Mouse (Mus musculus) right cerebral cortex, postnatal 10 days (tissue): ENCODE results near the gene Gramd1a.

ENCODE experiments used
- DNase-seq, 2 experiments: peaks; one replicate each; pipeline ENCODE4 v3.0.0; 2021; ENCODE audit warnings: low spot score in 2 of 2

Gene Gramd1a

DNA sequence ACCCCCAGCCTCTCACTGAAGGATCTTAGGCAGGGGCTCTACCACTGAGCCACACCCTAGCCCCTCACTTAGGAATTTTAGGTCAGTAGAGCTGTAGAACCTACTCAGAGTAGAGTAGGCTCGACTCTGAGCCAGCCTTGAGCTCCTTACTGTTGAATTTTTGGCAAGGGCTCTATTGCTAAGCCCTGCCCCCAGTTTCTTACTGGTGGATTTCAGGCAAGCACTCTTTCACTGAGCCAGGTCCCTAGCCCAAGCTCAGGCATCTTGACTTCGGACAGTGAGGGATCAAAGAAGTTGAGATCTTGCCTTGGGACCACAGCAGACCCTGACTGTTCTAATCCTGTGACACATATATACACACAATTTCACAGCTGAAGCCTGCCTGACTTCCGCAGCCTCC is 32.0 kb downstream of the Gramd1a start:
- DNase-seq, result no peak

- DNase-seq, result no peak
Measured at GRCm38 (mm10) chr7:31122641-31123631, 32.8 kb downstream of the Gramd1a start.

DNA sequence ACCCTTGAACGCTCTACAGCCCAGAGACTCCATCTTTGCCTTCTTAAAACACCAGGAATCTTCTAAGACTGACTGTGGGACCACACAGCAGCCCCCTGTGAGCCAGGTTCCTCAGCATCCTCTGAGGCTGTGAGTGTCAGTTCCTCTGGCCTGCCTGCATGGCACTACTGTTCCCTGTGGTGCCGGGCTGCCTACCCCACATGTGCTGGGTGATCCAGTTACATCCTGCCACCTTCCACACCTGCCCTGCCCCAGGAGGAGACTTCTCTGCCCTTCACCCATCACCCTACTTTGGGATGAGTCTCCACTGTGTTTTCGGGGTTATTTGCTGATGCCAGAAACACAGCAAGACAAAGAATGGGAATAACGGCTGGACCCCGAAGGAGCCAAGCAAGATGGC is 36.1 kb downstream of the Gramd1a start:
- no peak for DNase-seq

- DNase-seq, result peak in 1 of 2 experiments; percentile 59
Measured at GRCm38 (mm10) chr7:31118486-31118885, 37.2 kb downstream of the Gramd1a start.

DNA sequence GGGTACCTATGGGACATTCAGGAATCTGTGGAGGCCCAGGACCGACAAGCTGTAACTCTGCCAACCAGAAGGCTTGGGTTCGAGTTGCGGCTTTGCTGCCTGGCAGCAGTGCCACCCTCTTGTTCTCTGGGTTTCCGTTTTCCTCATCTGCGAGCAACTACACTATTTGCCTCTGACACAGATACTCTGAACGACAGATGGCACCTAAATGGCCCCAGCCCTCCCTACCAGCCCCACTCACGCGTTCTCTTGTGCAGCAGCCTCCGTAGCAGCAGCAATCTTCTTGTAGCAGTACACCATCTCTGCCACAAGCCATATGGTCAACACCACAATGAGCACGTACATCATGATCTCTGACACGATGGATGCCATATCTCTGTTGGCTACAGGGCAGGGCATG is 38.2 kb downstream of the Gramd1a start:
- DNase-seq, result no peak

- DNase-seq, result no peak
Measured at GRCm38 (mm10) chr7:31116721-31117145, 39.0 kb downstream of the Gramd1a start.

DNA sequence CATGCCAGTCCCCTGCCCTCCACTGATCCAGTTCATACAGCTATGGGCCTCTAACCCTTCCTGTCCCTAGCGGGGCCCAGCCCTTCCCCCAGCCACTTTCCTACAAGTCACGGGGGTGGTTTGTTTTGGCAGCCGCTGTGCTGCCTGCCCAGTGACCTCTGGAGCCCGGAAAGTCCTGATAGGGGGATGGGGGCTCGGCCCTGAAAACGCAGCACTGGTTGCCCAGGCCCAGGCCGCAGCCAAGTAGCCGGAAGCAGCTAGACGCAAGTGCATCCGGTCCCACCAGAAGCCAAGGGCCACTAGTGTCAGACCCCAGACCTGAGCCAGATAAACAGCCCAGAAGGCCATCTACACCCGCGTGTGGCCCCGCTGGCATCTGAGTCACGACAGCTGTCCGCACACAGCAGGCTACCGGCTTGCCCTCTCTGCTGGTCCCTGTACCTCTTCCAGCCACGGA is 40.1 kb downstream of the Gramd1a start:
- peak; percentile 57 to 72 for DNase-seq

GRCm38 (mm10) chr7:31115182-31115581 is 40.5 kb downstream of the Gramd1a start, which contains the start of gene Hpn:
Gene Hpn (minus strand): TSS chr7:31115290.
- no peak for DNase-seq

GRCm38 (mm10) chr7:31114646-31115045 is 41.0 kb downstream of the Gramd1a start:
- DNase-seq, result no peak

DNA sequence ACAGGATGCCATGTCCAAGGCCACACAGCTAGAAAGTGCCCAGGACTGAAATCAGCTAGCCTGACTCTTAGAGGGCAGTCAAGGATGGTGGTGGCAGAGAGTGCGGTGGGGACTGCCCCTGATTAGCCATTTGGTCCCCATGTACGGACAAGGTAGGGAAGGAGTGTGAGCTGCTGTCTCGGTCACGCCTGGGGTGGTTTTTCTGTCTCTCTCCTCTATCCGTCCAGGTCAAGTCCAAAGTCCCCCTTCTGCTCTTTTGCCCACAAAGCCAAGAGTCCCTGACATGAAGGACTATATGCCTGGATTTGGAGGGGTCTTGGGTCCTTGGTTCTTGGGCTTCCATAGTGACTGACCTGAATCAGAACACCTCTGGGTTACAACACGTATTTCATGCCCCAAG is 41.9 kb downstream of the Gramd1a start:
- DNase-seq, result no peak

DNA sequence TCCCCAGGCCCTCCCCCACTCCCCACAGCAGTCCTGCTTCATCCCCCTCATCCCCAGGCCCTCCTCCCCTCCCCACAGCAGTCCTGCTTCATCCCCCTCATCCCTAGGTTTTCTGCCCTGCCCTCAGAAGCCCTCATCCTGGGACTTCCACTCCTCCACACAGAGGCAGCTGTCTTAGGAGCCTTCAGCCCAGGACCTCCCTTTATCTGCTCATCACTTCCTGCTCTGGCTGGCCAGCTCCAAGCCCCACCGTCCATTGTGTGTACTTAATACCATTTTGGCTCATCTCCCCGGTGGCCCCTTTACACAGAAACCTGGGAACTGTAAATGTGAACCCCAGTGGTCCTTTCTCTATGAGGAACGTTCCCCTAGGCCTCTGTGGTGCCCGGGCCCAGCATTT is 43.7 kb downstream of the Gramd1a start:
- DNase-seq, result no peak

DNA sequence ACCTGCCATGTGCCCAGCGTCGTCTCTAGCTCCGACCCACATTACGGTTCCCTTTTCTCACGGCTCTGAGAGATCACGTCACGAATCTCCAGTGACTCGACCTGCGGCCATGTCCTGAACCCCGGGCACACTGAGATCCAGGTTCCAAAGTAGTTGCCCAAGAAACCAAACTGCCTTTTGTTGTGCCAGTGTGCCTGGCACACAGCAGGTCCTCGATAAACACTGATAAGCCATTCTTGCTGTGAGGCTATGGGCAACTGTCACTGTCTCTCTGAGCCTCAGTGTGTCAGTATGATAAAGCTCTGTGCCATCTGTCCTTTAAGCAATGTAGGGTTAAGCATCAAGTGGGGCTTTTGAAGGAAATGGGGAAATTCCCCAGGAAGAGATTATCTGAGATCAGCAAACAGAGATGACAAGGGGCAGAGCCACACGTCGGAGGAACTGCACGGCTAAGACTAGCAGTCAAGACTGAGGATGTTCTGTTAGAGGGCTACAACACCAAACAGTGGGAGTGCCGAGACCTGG is 44.8 kb downstream of the Gramd1a start:
- no peak for DNase-seq

DNA sequence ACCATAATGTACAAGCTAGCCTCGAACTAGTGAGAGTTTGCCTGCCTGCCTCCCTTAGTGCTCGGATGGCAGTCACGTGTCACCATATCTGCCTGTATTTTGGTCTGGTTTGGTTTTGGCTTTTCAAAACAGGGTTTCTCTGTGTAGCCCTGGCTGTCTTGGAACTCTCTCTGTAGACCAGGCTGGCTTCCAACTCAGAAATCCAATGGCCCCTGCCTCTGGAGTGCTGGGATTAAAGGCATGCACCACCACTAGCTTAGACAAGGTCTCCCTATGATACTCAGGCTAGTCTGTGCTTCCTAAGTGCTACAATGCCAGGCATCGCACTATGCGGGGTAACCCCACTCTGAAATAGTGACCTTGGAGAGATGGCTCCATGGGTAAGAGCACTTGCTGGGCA is 45.9 kb downstream of the Gramd1a start:
- no peak for DNase-seq

GRCm38 (mm10) chr7:31109091-31109490 is 46.6 kb downstream of the Gramd1a start:
- no peak for DNase-seq

DNA sequence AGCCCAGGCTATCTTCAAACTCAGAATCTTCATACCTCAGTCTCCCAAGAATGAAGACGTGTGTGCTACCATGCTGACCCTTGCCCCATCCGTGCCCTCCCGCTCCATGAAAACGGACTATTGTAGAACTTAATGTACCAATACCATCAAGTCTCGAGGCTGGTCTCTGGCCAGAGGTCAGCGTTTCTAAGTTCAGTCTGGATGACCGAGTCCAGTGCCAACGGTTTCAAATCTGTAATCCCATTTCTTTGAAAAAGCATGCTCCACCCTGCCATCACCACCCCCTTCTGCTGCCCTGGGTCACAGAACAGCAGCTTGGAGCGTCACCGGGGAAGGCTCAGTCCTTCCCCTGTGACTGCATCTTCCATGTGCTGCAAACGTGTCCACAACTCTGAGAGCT is 47.9 kb downstream of the Gramd1a start:
- no peak for DNase-seq

DNA sequence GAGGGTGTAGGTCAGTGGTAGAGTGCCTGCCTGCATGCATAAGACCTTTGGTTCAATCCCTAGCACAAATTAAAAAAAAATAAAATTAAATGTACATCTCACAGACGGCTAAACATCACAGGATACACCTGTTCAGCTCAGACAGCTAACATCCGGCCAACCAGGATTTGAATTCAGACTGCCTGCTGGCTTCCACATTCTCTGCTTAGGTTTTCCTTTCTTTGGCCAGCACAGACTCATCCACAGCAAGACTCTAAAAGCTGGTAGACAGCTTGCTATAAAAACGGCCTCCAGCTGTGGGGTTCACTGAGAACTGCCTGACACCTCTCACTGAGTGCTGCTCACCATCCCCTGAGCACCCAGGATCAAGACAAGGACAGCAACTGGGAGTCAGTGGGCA is 49.5 kb downstream of the Gramd1a start:
- no peak for DNase-seq

- no peak for DNase-seq
Measured at GRCm38 (mm10) chr7:31105061-31105768, 50.5 kb downstream of the Gramd1a start.

- no peak for DNase-seq
Measured at GRCm38 (mm10) chr7:31100786-31101185, 54.9 kb downstream of the Gramd1a start.

GRCm38 (mm10) chr7:31099612-31099982 is 56.1 kb downstream of the Gramd1a start:
- DNase-seq, result no peak

DNA sequence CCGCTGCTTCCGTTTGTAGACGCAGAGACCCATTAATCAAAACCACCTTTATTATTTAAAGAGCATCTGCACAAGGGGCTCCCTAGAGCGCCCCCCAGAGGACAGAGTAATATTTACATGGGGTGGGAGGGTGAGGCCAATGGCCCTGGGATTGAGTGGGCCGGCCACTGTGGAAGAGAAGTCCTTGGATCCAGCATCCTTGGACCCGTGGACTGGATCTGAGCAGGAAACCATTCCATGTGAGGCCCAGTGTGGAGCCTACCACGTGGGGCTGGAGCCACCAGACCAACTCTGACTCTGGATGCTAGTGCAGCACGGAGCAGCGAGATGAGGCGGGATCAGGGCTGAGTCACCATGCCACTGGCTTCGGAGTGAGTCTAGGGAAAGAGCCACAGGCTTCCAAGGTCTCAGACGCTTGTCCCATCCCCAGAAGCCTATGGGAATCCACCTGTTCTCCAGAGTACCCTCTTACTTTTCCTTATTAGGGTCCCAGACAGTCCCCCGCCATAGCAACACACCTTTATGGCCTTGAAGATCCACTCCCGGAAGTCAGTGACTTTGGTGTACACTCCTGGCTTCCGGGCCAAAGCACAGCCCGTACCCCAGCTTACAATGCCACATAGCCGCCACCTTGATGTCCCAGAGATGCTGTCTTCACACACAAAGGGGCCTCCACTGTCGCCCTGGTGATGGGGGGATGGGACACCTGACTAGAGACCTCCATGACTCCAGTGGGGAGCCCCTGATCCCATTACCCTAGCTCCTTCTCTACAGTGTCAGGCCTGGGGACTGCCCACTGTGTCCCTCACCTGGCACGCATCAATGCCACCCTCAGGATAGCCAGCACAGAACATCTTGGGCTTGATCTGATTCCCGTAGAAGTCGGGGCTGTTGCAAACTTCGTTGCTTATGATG is 56.7 kb downstream of the Gramd1a start:
- DNase-seq, result no peak

DNA sequence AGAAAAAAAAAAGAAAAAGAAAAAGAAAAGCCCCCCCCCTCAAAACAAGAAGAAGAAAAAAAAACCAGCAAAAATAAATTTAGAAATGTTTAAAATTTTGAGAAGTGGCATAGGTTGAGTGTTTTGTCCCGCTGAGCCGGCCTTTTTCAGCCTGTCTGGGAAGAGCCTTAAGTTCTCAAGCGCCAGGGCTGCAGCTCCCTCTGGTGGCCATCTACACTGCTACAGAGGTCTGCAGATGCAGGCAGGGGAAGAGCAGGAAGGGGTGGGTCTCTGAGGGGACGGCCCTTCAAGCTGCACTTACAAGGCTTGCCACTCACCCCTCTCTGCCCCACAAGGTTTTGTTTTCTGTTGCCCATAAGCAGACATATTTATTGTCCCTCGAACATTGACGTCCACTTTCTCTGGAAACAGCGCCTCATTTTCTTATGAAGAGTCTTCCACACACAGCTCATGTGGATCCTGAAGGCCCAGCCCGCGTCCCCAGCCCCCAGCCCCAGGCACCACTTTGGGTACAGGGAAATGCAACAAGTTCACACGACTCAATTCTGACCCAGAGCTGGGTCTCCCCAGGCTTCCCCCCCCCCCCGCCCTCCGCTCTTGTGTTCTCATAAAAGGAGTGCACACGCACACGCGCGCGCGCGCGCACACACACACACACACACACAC is 58.0 kb downstream of the Gramd1a start:
- peak; percentile 92 to 95 for DNase-seq
